Mouse (Mus musculus) CH12.LX (cell line): Measurements from ENCODE around the gene Rpl37a. TPM values are rescaled to one million over a fixed set of nuclear protein-coding genes. Genes with fewer than 3 reads are reported as not detected.

ENCODE experiments used
- DNase-seq: peaks from one replicate; pipeline ENCODE4 v3.0.0-alpha.2; 2013; ENCODE audit errors: extremely low read depth
- H3K27ac ChIP-seq: 2 replicates; pipeline ENCODE4 v1.5.1; 2012; ENCODE audit warnings: low read depth, mild to moderate bottlenecking, control low read depth, moderate library complexity; ENCODE audit not compliant: insufficient read depth
- H3K27me3 ChIP-seq: replicated peaks from 2 replicates; pipeline ENCODE3; 2012; ENCODE audit warnings: inconsistent platforms
- H3K36me3 ChIP-seq, 2 experiments: replicated peaks in 1 of 2; 2 replicates each; pipeline versions ENCODE3 to v1.6.1; 2012; ENCODE audit warnings: inconsistent platforms in 1 of 2, low read length in 1 of 2, mild to moderate bottlenecking in 1 of 2, mixed read lengths in 1 of 2, moderate library complexity in 1 of 2; ENCODE audit not compliant: control insufficient read depth in 1 of 2, insufficient read depth in 1 of 2
- H3K4me1 ChIP-seq, 2 experiments: 2 replicates each; pipeline ENCODE4 v1.6.1; 2012; ENCODE audit warnings: inconsistent platforms in 1 of 2, moderate library complexity in 1 of 2; ENCODE audit not compliant: insufficient read depth in 2 of 2, control insufficient read depth in 1 of 2
- H3K4me2 ChIP-seq: 2 replicates; pipeline ENCODE4 v1.6.1; 2012; ENCODE audit warnings: low read depth, mild to moderate bottlenecking, control low read depth; ENCODE audit not compliant: poor library complexity, insufficient read depth, severe bottlenecking
- H3K4me3 ChIP-seq, 3 experiments: fragments of 150-350 bp in 1 of 3; sonication (generic) in 1 of 3; replicated peaks in 1 of 3; 2 replicates each; pipeline versions ENCODE3 to v1.5.1; 2011 to 2012; ENCODE audit warnings: low read depth in 2 of 3, low read length in 2 of 3, mild to moderate bottlenecking in 2 of 3, moderate library complexity in 2 of 3, control low read depth in 1 of 3, improper control_type of control experiment in 1 of 3, inconsistent platforms in 1 of 3, mixed read lengths in 1 of 3; ENCODE audit not compliant: poor library complexity in 1 of 3
- H3K79me2 ChIP-seq: replicated peaks from 2 replicates; pipeline ENCODE4 v1.6.1; 2012; ENCODE audit warnings: mild to moderate bottlenecking, moderate library complexity; ENCODE audit not compliant: control insufficient read depth, poor library complexity, insufficient read depth, severe bottlenecking; ENCODE audit errors: extremely low read depth
- H3K9ac ChIP-seq: 2 replicates; pipeline ENCODE4 v1.6.1; 2012; ENCODE audit warnings: low read depth, mild to moderate bottlenecking, control low read depth, moderate library complexity; ENCODE audit not compliant: insufficient read depth
- H3K9me3 ChIP-seq: replicated peaks from 2 replicates; pipeline ENCODE3; 2012; ENCODE audit warnings: low read length, inconsistent platforms, mixed read lengths
- BHLHE40 ChIP-seq: IDR thresholded peaks from 2 replicates; pipeline ENCODE4 v1.6.1; 2011; ENCODE audit warnings: mild to moderate bottlenecking, low read depth, low read length, improper control_type of control experiment
- CHD1 ChIP-seq: IDR thresholded peaks from 2 replicates; pipeline ENCODE4 v1.6.1; 2012; ENCODE audit warnings: low read depth, low read length, improper control_type of control experiment, inconsistent platforms
- CTCF ChIP-seq, 2 experiments: IDR thresholded peaks in 1 of 2; conservative IDR thresholded peaks in 1 of 2; 2 replicates each; pipeline ENCODE4 v1.5.1; 2011 to 2012; ENCODE audit warnings: low read depth in 2 of 2, low read length in 2 of 2, improper control_type of control experiment in 1 of 2, inconsistent platforms in 1 of 2, mild to moderate bottlenecking in 1 of 2, moderate library complexity in 1 of 2
- ETS1 ChIP-seq: conservative IDR thresholded peaks from 2 replicates; pipeline ENCODE4 v1.6.1; 2012; ENCODE audit warnings: low read depth, mild to moderate bottlenecking, inconsistent platforms, low read length, improper control_type of control experiment, moderate library complexity
- IRF4 ChIP-seq: IDR thresholded peaks from 2 replicates; pipeline ENCODE4 v1.6.1; 2014; ENCODE audit warnings: low read depth, mild to moderate bottlenecking, inconsistent platforms, low read length, improper control_type of control experiment
- JUN ChIP-seq: IDR thresholded peaks from 2 replicates; pipeline ENCODE4 v1.6.1; 2011; ENCODE audit warnings: low read depth, mild to moderate bottlenecking, low read length, improper control_type of control experiment, moderate library complexity; ENCODE audit not compliant: insufficient read depth
- MAFK ChIP-seq: IDR thresholded peaks from 2 replicates; pipeline ENCODE4 v1.6.1; 2011; ENCODE audit warnings: low read length, improper control_type of control experiment; ENCODE audit not compliant: insufficient replicate concordance
- MAX ChIP-seq: IDR thresholded peaks from 2 replicates; pipeline ENCODE4 v1.6.1; 2011; ENCODE audit warnings: low read length, improper control_type of control experiment
- MEF2A ChIP-seq: IDR thresholded peaks from 2 replicates; pipeline ENCODE4 v1.6.1; 2014; ENCODE audit warnings: low read depth, mild to moderate bottlenecking, inconsistent platforms, low read length, improper control_type of control experiment, borderline replicate concordance
- NRF1 ChIP-seq: IDR thresholded peaks from 2 replicates; pipeline ENCODE4 v1.6.1; 2014; ENCODE audit warnings: low read depth, mild to moderate bottlenecking, inconsistent platforms, low read length, improper control_type of control experiment, moderate library complexity
- PAX5 ChIP-seq: IDR thresholded peaks from 2 replicates; pipeline ENCODE4 v1.6.1; 2012; ENCODE audit warnings: low read length, inconsistent platforms, mixed read lengths
- RCOR1 ChIP-seq: conservative IDR thresholded peaks from 2 replicates; pipeline ENCODE4 v1.6.1; 2012; ENCODE audit warnings: low read depth, mild to moderate bottlenecking, inconsistent platforms, low read length, improper control_type of control experiment
- SIN3A ChIP-seq: IDR thresholded peaks from 2 replicates; pipeline ENCODE4 v1.6.1; 2012; ENCODE audit warnings: low read length, improper control_type of control experiment, inconsistent platforms
- SMC3 ChIP-seq: IDR thresholded peaks from 2 replicates; pipeline ENCODE4 v1.6.1; 2011; ENCODE audit warnings: low read depth, low read length, improper control_type of control experiment
- TCF12 ChIP-seq: IDR thresholded peaks from 2 replicates; pipeline ENCODE4 v1.6.1; 2014; ENCODE audit warnings: low read depth, mild to moderate bottlenecking, inconsistent platforms, low read length, improper control_type of control experiment
- UBTF ChIP-seq: IDR thresholded peaks from 2 replicates; pipeline ENCODE4 v1.6.1; 2012; ENCODE audit warnings: low read depth, mild to moderate bottlenecking, inconsistent platforms, low read length, improper control_type of control experiment, moderate library complexity
- ZC3H11A ChIP-seq: IDR thresholded peaks from 2 replicates; pipeline ENCODE4 v1.6.1; 2012; ENCODE audit warnings: low read depth, mild to moderate bottlenecking, inconsistent platforms, low read length, improper control_type of control experiment
- ZMIZ1 ChIP-seq: IDR thresholded peaks from 2 replicates; pipeline ENCODE4 v1.6.1; 2012; ENCODE audit warnings: low read depth, mild to moderate bottlenecking, inconsistent platforms, low read length, improper control_type of control experiment
- dilution Hi-C: fragments of 300-500 bp; cut with MboI; formaldehyde crosslinking; loops from 2 replicates; pipeline ENCODE4 v1.14.3; 2020; ENCODE audit warnings: low sequenced_read_pairs; ENCODE audit not compliant: extremely low pct_unique_long_range_greater_than_20kb, extremely low pct_ligation_motif_present
- in situ Hi-C: fragments of 300-500 bp; cut with MboI; formaldehyde crosslinking; loops from 3 replicates; pipeline ENCODE4 v1.14.3; 2019; ENCODE audit warnings: low sequenced_read_pairs, low pct_ligation_motif_present, low pct_unique_long_range_greater_than_20kb, mixed read lengths
- polyA plus RNA-seq: library from polyadenylated mRNA; unstranded; fragments of >175 nt; gene quantifications from 2 replicates; pipeline ENCODE4 v1.2.1, GENCODE M21; 2012; ENCODE audit warnings: low read depth; ENCODE audit not compliant: insufficient read length
- total RNA-seq, 2 experiments: library from RNA; depleted of rRNA; stranded (reverse); fragments of 300-350 nt in 1 of 2; fragments of >200 nt in 1 of 2; gene quantifications; 2 replicates each; pipeline ENCODE4 v1.2.3; 2012 to 2014

The Rpl37a gene
- total and polyA plus RNA-seq, 3 experiments = 1,419 to 2,433 (median 1,462) TPM

DNA sequence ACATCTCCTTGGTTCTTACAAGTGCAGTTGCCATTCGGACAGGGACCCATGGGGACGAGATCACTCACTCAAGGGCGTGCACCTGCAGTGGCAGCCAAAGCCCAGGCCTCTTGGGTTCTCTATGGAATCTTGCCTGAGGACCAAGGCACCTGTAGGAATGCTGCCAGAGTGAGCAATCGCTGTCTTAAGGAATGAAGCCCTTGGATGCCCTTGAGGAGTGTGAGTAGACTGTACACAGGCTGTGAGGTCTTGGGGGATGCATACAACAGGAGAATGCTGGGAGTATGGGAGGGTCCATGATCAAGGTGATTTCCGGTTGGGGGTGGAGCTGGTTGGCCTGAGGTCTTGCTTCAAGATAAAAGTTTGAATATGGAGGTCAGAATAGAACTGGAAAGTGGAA, 30.3 kb downstream of the Rpl37a start:
- no peak for TF ChIP-seq CHD1
- no peak for TF ChIP-seq TCF12
- no peak for TF ChIP-seq SMC3
- no peak for TF ChIP-seq MAFK
- no peaks in the 10 kb centered on the region for H3K9me3 ChIP-seq
- H3K9ac ChIP-seq = no peak overlapping the region
- no peak overlapping the region for H3K4me3 ChIP-seq
- H3K27ac ChIP-seq = no peak overlapping the region
- no peaks in the 10 kb centered on the region for H3K27me3 ChIP-seq
- H3K79me2 ChIP-seq = no peaks in the 10 kb centered on the region
- H3K36me3 ChIP-seq = no peaks in the 10 kb centered on the region
- no peak for DNase-seq
- H3K4me1 ChIP-seq = peaks cover 2 to 13% of the 10 kb centered on the region in 2 experiments; a peak in 3 of 4 replicates
- dilution Hi-C loops = no loop called here
- in situ Hi-C loops = no loop called here
- H3K4me2 ChIP-seq = no peak overlapping the region

DNA sequence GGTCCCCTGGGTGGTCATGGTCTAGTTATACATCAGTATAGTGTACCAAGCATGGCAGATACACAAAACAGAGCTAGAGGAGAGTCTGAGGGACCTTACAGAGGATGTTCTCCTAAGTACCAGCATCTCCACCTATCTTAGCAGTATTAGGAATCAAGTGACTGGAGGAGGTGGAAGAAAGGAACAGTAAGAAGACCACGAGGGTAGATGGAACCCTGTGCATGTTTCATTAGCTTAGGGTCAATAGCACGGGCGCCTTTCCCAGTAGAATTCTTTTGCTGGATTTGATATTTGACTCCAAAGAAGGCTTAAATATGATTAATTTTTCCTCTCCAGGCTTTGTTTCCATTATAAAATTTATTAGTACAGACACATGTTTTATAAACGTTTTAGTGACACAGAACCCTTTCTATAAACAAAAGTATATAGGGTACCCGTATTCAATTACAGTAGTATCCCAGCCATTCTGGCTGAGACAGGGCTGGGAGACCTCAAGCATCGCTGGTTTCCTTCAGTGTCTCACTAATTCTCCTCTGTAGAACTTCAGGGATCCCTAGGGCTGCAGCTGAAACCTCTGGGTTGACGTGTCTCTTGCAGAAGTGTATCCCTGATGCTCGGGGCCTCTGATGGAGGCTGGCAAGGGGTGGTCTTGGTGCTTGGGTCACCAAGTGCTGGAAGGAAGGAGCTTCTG, 33.9 kb downstream of the Rpl37a start:
- no peak overlapping the region for H3K9ac ChIP-seq
- no peak overlapping the region for H3K4me2 ChIP-seq
- no peaks in the 10 kb centered on the region for H3K27me3 ChIP-seq
- no peaks in the 10 kb centered on the region for H3K36me3 ChIP-seq
- H3K79me2 ChIP-seq = no peaks in the 10 kb centered on the region
- dilution Hi-C loops = no loop called here
- no peak overlapping the region for H3K27ac ChIP-seq
- H3K4me3 ChIP-seq = no peak overlapping the region
- TF ChIP-seq BHLHE40 (no peak), NRF1 (no peak), ZMIZ1 (no peak), SIN3A (no peak), RCOR1 (no peak), MAFK (no peak), CHD1 (no peak), ETS1 (no peak), PAX5 (no peak), IRF4 (no peak), CTCF (conservative IDR thresholded peaks at IDR 0.05 in 1 of 2, IDR thresholded peaks at IDR 0.05 in 1 of 2; ENCODE audit: low read depth in 2 of 2, low read length in 2 of 2) (no peak), UBTF (no peak), MEF2A (no peak), ZC3H11A (no peak), MAX (no peak), JUN (no peak)
- no peaks in the 10 kb centered on the region for H3K9me3 ChIP-seq
- in situ Hi-C loops = no loop called here
- peaks cover 3 to 25% of the 10 kb centered on the region in 2 experiments; a peak in 3 of 4 replicates for H3K4me1 ChIP-seq
- no peak for DNase-seq
